ENCODE assay signal across 35 mouse cellular contexts in the genomic region with DNA sequence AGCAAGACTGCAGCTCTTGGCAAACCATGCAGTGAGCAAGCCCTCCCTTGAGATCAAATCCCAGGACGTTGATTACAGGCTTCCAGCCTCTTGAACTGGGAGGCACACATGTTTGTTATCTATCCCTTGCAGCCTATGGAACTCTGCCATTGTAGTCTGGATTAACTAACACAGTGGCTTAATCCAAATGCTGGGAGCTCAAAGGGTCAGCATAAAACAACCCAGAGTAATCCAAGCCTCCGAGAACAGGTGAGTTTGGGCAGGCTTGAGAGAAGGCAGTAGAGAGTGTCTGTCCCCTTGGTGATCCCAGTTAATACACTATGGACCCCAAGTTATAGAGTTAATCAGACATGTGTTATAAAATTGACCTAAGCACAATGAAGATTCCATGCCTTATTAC.
"Had no signal": no experiment of that assay in that cellular context is flagged by ENCODE, and none has a peak within 500 bp of the region (broad histone marks: within the 10 kb centered on the region; RNA-seq: fewer than 3 reads in every experiment).

No protein-coding gene starts in this region.

- H3K27me3 ChIP-seq: heart, embryonic 12.5 days; heart, embryonic 13.5 days; heart, embryonic 15.5 days; hindbrain, embryonic 12.5 days; hindbrain, embryonic 13.5 days; hindbrain, embryonic 15.5 days; intestine, embryonic 15.5 days; kidney, embryonic 15.5 days had no signal

- H3K27ac ChIP-seq: heart, embryonic 10.5 days; heart, embryonic 13.5 days; heart, embryonic 15.5 days; hindbrain, embryonic 10.5 days; hindbrain, embryonic 12.5 days; hindbrain, embryonic 13.5 days; hindbrain, embryonic 14.5 days; hindbrain, embryonic 15.5 days; hindbrain, postnatal 0 days; intestine, embryonic 15.5 days; kidney, embryonic 15.5 days; kidney, postnatal 0 days; layer of hippocampus, adult 2 months had no signal

- H3K4me3 ChIP-seq: heart, embryonic 10.5 days; heart, embryonic 12.5 days; heart, embryonic 13.5 days; heart, embryonic 15.5 days; hindbrain, embryonic 10.5 days; hindbrain, embryonic 12.5 days; hindbrain, embryonic 13.5 days; hindbrain, embryonic 15.5 days; intestine, embryonic 15.5 days; kidney, embryonic 15.5 days; layer of hippocampus, adult 2 months had no signal

- ATAC-seq: hindbrain, embryonic 16.5 days; hindbrain, postnatal 0 days; inflammation-experienced regulatory T-cells, adult 6 months; intestine, embryonic 15.5 days; intestine, embryonic 16.5 days; intestine, postnatal 0 days had no signal

- H3K36me3 ChIP-seq: heart, embryonic 10.5 days; heart, embryonic 12.5 days; heart, embryonic 13.5 days; heart, embryonic 15.5 days; hindbrain, embryonic 10.5 days; hindbrain, embryonic 12.5 days; hindbrain, embryonic 13.5 days; hindbrain, embryonic 15.5 days; intestine, embryonic 15.5 days; kidney, embryonic 15.5 days had no signal

- H3K4me1 ChIP-seq: heart, embryonic 10.5 days; heart, embryonic 12.5 days; heart, embryonic 13.5 days; heart, embryonic 15.5 days; hindbrain, embryonic 10.5 days; hindbrain, embryonic 12.5 days; hindbrain, embryonic 13.5 days; hindbrain, embryonic 15.5 days; intestine, embryonic 15.5 days; kidney, embryonic 15.5 days had no signal

- H3K9me3 ChIP-seq: heart, embryonic 10.5 days; heart, embryonic 12.5 days; heart, embryonic 13.5 days; heart, embryonic 15.5 days; hindbrain, embryonic 10.5 days; hindbrain, embryonic 12.5 days; hindbrain, embryonic 13.5 days; hindbrain, embryonic 15.5 days; intestine, embryonic 15.5 days; kidney, embryonic 15.5 days had no signal

- H3K9ac ChIP-seq: heart, embryonic 12.5 days; heart, embryonic 13.5 days; heart, embryonic 15.5 days; hindbrain, embryonic 12.5 days; hindbrain, embryonic 13.5 days; hindbrain, embryonic 14.5 days; hindbrain, embryonic 15.5 days; intestine, embryonic 15.5 days; kidney, embryonic 15.5 days had no signal

- DNase-seq: heart, postnatal 10 days; heart, postnatal 14 days; heart, postnatal 36 days; heart, postnatal 4 days; kidney, adult 11 months; kidney, adult 18-20 months; kidney, adult 2 months; kidney, adult 8-10 months; kidney, adult 9 months; kidney, postnatal 10 days; kidney, postnatal 14 days; kidney, postnatal 25 days; kidney, postnatal 36 days; kidney, postnatal 4 days; layer of hippocampus, adult 9-11 months; layer of hippocampus, postnatal 36 days had no signal

- H3K4me2 ChIP-seq: heart, embryonic 11.5 days; heart, embryonic 12.5 days; heart, embryonic 13.5 days; heart, embryonic 15.5 days; hindbrain, embryonic 12.5 days; hindbrain, embryonic 13.5 days; hindbrain, embryonic 14.5 days; hindbrain, embryonic 15.5 days; intestine, embryonic 15.5 days; kidney, embryonic 15.5 days had no signal
